Mouse (Mus musculus) heart, adult 2 months (tissue): ENCODE measurements around the gene Srf. TPM values are rescaled to one million over a fixed set of nuclear protein-coding genes. Genes with fewer than 3 reads are reported as not detected.

ENCODE experiments used
- DNase-seq, 2 experiments: peaks; one replicate each; pipeline ENCODE4 v3.0.0; 2021
- H3K27ac ChIP-seq: fragments of 200-600 bp; 2 replicates; pipeline ENCODE4 v1.8.1; 2022
- H3K27me3 ChIP-seq: fragments of 200-500 bp; 2 replicates; pipeline ENCODE4 v1.6.1; 2012; ENCODE audit warnings: mild to moderate bottlenecking, low read length, inconsistent platforms, mixed read lengths; ENCODE audit not compliant: control insufficient read depth, insufficient read depth
- H3K36me3 ChIP-seq: fragments of 200-500 bp; 2 replicates; pipeline ENCODE4 v1.6.1; 2012; ENCODE audit warnings: low read length, inconsistent platforms; ENCODE audit not compliant: control insufficient read depth, insufficient read depth
- H3K4me1 ChIP-seq: fragments of 200-500 bp; 2 replicates; pipeline ENCODE4 v1.6.1; 2011; ENCODE audit warnings: low read length; ENCODE audit not compliant: control insufficient read depth, insufficient read depth
- H3K4me3 ChIP-seq: fragments of 200-600 bp; 2 replicates; pipeline ENCODE4 v1.8.1; 2022
- H3K79me2 ChIP-seq: fragments of 200-500 bp; replicated peaks from 2 replicates; pipeline ENCODE4 v1.6.1; 2012; ENCODE audit warnings: mild to moderate bottlenecking, inconsistent platforms, low read length, moderate library complexity, mixed read lengths; ENCODE audit not compliant: control insufficient read depth, insufficient read depth
- H3K9ac ChIP-seq: fragments of 200-500 bp; 2 replicates; pipeline ENCODE4 v1.6.1; 2012; ENCODE audit warnings: low read depth, mild to moderate bottlenecking, control low read depth, inconsistent platforms, low read length, mixed read lengths
- CTCF ChIP-seq: fragments of 200-600 bp; IDR thresholded peaks from 2 replicates; pipeline ENCODE4 v1.8.1; 2022; ENCODE audit warnings: antibody characterized with exemption, mild to moderate bottlenecking, moderate library complexity
- EP300 ChIP-seq: fragments of 200-500 bp; IDR thresholded peaks from 2 replicates; pipeline ENCODE4 v1.6.1; 2011; ENCODE audit warnings: low read depth, low read length, control low read depth; ENCODE audit not compliant: insufficient read depth
- POLR2A ChIP-seq: fragments of 200-500 bp; IDR thresholded peaks from 2 replicates; pipeline ENCODE4 v1.6.1; 2011; ENCODE audit warnings: mild to moderate bottlenecking, low read depth, low read length, control low read depth; ENCODE audit not compliant: insufficient read depth
- WGBS: fragments of 180-500 bp; shearing (Covaris S2); methylation state at CpG from one replicate; pipeline ENCODE4 v1.1.7; 2018; 5-methylcytosine and 5-hydroxymethylcytosine counted together
- intact Hi-C: fragments of 180-260 bp; cut with DNase I; formaldehyde crosslinking; loops from one replicate; pipeline ENCODE4 v1.15.1; 2025
- polyA plus RNA-seq: library from polyadenylated mRNA; depleted of rRNA; stranded (reverse); fragments of >200 nt; gene quantifications from 2 replicates; pipeline ENCODE4 v1.2.3, GENCODE M21; 2012
- total RNA-seq, 2 experiments: library from RNA; stranded (reverse); gene quantifications; 2 replicates each; pipeline ENCODE4 v1.2.3; 2021

The Srf gene
- total and polyA plus RNA-seq, 3 experiments = 91.5 to 223 (median 106) TPM

- DNase-seq = no peak
- 87% methylated on average over 11 of the region's 11 CpGs for WGBS
- H3K27me3 ChIP-seq = no peaks in the 10 kb centered on the region
- no peak overlapping the region for H3K27ac ChIP-seq
- no peaks in the 10 kb centered on the region for H3K79me2 ChIP-seq
- no peak overlapping the region for H3K4me3 ChIP-seq
- no peak overlapping the region for H3K9ac ChIP-seq
- intact Hi-C loops = no loop called here
- no peaks in the 10 kb centered on the region for H3K36me3 ChIP-seq
- TF ChIP-seq CTCF = no peak
- TF ChIP-seq POLR2A = no peak
- no peak for TF ChIP-seq EP300
- no peaks in the 10 kb centered on the region; the same call in 1 of the 2 replicates for H3K4me1 ChIP-seq
Observed at GRCm38 (mm10) chr17:46597956-46598355, 42.0 kb upstream of the Srf start.

- Histone ChIP-seq H3K27ac (no peak overlapping the region), H3K4me1 (no peaks in the 10 kb centered on the region), H3K4me3 (no peak overlapping the region), H3K36me3 (no peaks in the 10 kb centered on the region), H3K9ac (no peak overlapping the region), H3K27me3 (no peaks in the 10 kb centered on the region), H3K79me2 (no peaks in the 10 kb centered on the region)
- 90% methylated on average over 6 of the region's 6 CpGs for WGBS
- DNase-seq = no peak
- no peak for TF ChIP-seq EP300
- intact Hi-C loops = no loop called here
Observed at GRCm38 (mm10) chr17:46595336-46595735, 39.4 kb upstream of the Srf start.

GRCm38 (mm10) chr17:46594606-46595005 is 38.6 kb upstream of the Srf start:
- no peak overlapping the region for H3K27ac ChIP-seq
- WGBS = 67% methylated on average over 9 of the region's 9 CpGs
- intact Hi-C loops = no loop called here

GRCm38 (mm10) chr17:46593124-46593523 is 37.1 kb upstream of the Srf start:
- TF ChIP-seq CTCF = no peak
- no peak for TF ChIP-seq EP300
- no peak for TF ChIP-seq POLR2A
- H3K27ac ChIP-seq = no peak overlapping the region
- no peaks in the 10 kb centered on the region for H3K4me1 ChIP-seq
- WGBS = 95% methylated on average over 4 of the region's 4 CpGs
- H3K4me3 ChIP-seq = no peak overlapping the region
- H3K79me2 ChIP-seq = no peaks in the 10 kb centered on the region
- no peak overlapping the region for H3K9ac ChIP-seq
- no peaks in the 10 kb centered on the region for H3K27me3 ChIP-seq
- intact Hi-C loops = no loop called here
- no peaks in the 10 kb centered on the region for H3K36me3 ChIP-seq
- DNase-seq = no peak

More at GRCm38 (mm10) chr17:46594606-46595005, 38.6 kb upstream of the Srf start:
- Histone ChIP-seq H3K27me3 (no peaks in the 10 kb centered on the region), H3K79me2 (no peaks in the 10 kb centered on the region), H3K4me1 (no peaks in the 10 kb centered on the region), H3K36me3 (no peaks in the 10 kb centered on the region), H3K4me3 (no peak overlapping the region), H3K9ac (no peak overlapping the region)
- no peak for TF ChIP-seq EP300
- no peak for TF ChIP-seq CTCF
- no peak for TF ChIP-seq POLR2A
- DNase-seq = no peak

- Histone ChIP-seq H3K4me1 (no peaks in the 10 kb centered on the region), H3K4me3 (no peak overlapping the region), H3K79me2 (no peaks in the 10 kb centered on the region), H3K27me3 (no peaks in the 10 kb centered on the region), H3K9ac (peak overlapping the region; percentile 59), H3K36me3 (no peaks in the 10 kb centered on the region), H3K27ac (no peak overlapping the region)
- WGBS = 57% methylated on average over 19 of the region's 19 CpGs
- peak; percentile 22 to 34 for DNase-seq
- intact Hi-C loops = no loop called here
- TF ChIP-seq EP300 (no peak), CTCF (no peak), POLR2A (no peak)
Observed at GRCm38 (mm10) chr17:46591406-46591805, 35.4 kb upstream of the Srf start.

- TF ChIP-seq POLR2A = no peak
- TF ChIP-seq EP300 = no peak
- no peak for TF ChIP-seq CTCF
- Histone ChIP-seq H3K4me3 (no peak overlapping the region), H3K4me1 (no peaks in the 10 kb centered on the region), H3K79me2 (no peaks in the 10 kb centered on the region), H3K9ac (no peak overlapping the region), H3K27ac (no peak overlapping the region), H3K36me3 (no peaks in the 10 kb centered on the region), H3K27me3 (no peaks in the 10 kb centered on the region)
- no peak for DNase-seq
- intact Hi-C loops = no loop called here
- WGBS = 88% methylated on average over 7 of the region's 7 CpGs
Observed at GRCm38 (mm10) chr17:46590439-46590838, 34.5 kb upstream of the Srf start.
